Mouse (Mus musculus) heart, adult 2 months (tissue): ENCODE measurements around the gene Fzd5.

Experiments
- CTCF ChIP-seq: fragments of 200-600 bp; IDR thresholded peaks from 2 replicates; pipeline ENCODE4 v1.8.1; 2022; ENCODE audit warnings: antibody characterized with exemption, mild to moderate bottlenecking, moderate library complexity
- EP300 ChIP-seq: fragments of 200-500 bp; IDR thresholded peaks from 2 replicates; pipeline ENCODE4 v1.6.1; 2011; ENCODE audit warnings: low read depth, low read length, control low read depth; ENCODE audit not compliant: insufficient read depth
- POLR2A ChIP-seq: fragments of 200-500 bp; IDR thresholded peaks from 2 replicates; pipeline ENCODE4 v1.6.1; 2011; ENCODE audit warnings: mild to moderate bottlenecking, low read depth, low read length, control low read depth; ENCODE audit not compliant: insufficient read depth

DNA sequence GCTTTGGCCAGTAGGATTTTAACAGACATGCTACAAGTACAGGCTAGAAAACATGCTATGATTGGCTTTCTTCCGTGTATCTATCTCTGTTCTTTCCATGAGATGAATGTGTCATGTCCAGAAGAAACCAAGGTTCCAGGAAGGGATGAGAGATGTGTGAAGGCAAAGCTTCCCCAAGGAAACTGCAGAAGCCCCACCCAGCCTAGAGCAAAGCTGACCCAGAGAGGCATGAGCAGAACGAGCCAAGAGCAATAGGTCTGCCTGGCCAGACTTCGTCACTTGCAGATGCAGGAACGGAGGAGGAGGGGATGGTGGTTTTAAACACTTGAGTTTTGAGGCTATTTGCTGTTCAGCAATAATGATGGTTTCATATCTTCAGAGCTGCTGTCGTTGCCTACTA is 20.2 kb upstream of the Fzd5 start:
- TF ChIP-seq CTCF (no peak), EP300 (no peak), POLR2A (no peak)
